Mouse (Mus musculus): ENCODE measurements around the gene Mmp19.
"Not testable (repeated sequence)": the region's sequence is repeated elsewhere in the genome, so short reads cannot be mapped to it uniquely, and the experiment has no call there.

Mmp19 gene

GRCm38 (mm10) chr10:128801981-128802495 lies 11.3 kb downstream of the Mmp19 start:
- DNase-seq (ENCODE audit: low spot score in 2 of 2), result no peak

- no peak for DNase-seq (ENCODE audit: low spot score in 2 of 2)
These were observed 12.2 kb downstream of the Mmp19 start for GRCm38 (mm10) chr10:128802956-128803355.

- no peak for DNase-seq (ENCODE audit: low spot score in 2 of 2)
These were observed 12.7 kb downstream of the Mmp19 start for GRCm38 (mm10) chr10:128803361-128803760.

- DNase-seq (ENCODE audit: low spot score in 2 of 2), result no peak
These were observed 13.1 kb downstream of the Mmp19 start, which contains the start of gene Dnajc14 for GRCm38 (mm10) chr10:128803771-128804270. TSS of gene Dnajc14 (plus strand) at chr10:128804062.

GRCm38 (mm10) chr10:128804271-128805091 lies 13.8 kb downstream of the Mmp19 start, which contains the start of gene Tmem198b:
TSS of gene Tmem198b (minus strand) at chr10:128804370.
- peak; percentile 55 to 83 for DNase-seq (ENCODE audit: low spot score in 2 of 2)

GRCm38 (mm10) chr10:128805092-128806000 lies 14.6 kb downstream of the Mmp19 start:
- peak; percentile 93 to 95 for DNase-seq (ENCODE audit: low spot score in 2 of 2)

GRCm38 (mm10) chr10:128806086-128806485 lies 15.4 kb downstream of the Mmp19 start:
- no peak for DNase-seq (ENCODE audit: low spot score in 2 of 2)

GRCm38 (mm10) chr10:128807018-128807417 lies 16.3 kb downstream of the Mmp19 start:
- DNase-seq (ENCODE audit: low spot score in 2 of 2), result no peak

GRCm38 (mm10) chr10:128817033-128817432 lies 26.3 kb downstream of the Mmp19 start, which contains the start of gene Sarnp:
TSS of gene Sarnp (plus strand) at chr10:128817333.
- DNase-seq (ENCODE audit: low spot score in 2 of 2), result no peak

GRCm38 (mm10) chr10:128820217-128820616 lies 29.5 kb downstream of the Mmp19 start:
- DNase-seq (ENCODE audit: low spot score in 2 of 2), result no peak

- DNase-seq (ENCODE audit: low spot score in 2 of 2), result peak; percentile 96
These were observed 30.8 kb downstream of the Mmp19 start, which contains the start of gene Ormdl2 for GRCm38 (mm10) chr10:128821358-128822056. TSS of gene Ormdl2 (minus strand) at chr10:128821645.

GRCm38 (mm10) chr10:128822135-128822534 lies 31.4 kb downstream of the Mmp19 start:
- no peak for DNase-seq (ENCODE audit: low spot score in 2 of 2)

- not testable (repeated sequence) for DNase-seq (ENCODE audit: low spot score in 2 of 2)
These were observed 32.4 kb downstream of the Mmp19 start for GRCm38 (mm10) chr10:128823087-128823486.

- DNase-seq (ENCODE audit: low spot score in 2 of 2), result no peak
These were observed 33.1 kb downstream of the Mmp19 start for GRCm38 (mm10) chr10:128823821-128824220.

GRCm38 (mm10) chr10:128837400-128837799 lies 46.7 kb downstream of the Mmp19 start:
- no peak for DNase-seq (ENCODE audit: low spot score in 2 of 2)

- DNase-seq (ENCODE audit: low spot score in 2 of 2), result no peak
These were observed 48.7 kb downstream of the Mmp19 start for GRCm38 (mm10) chr10:128839434-128839833.

- DNase-seq (ENCODE audit: low spot score in 2 of 2), result no peak
These were observed 49.9 kb downstream of the Mmp19 start for GRCm38 (mm10) chr10:128840612-128841011.

GRCm38 (mm10) chr10:128843260-128843659 lies 52.5 kb downstream of the Mmp19 start:
- no peak for DNase-seq (ENCODE audit: low spot score in 2 of 2)

GRCm38 (mm10) chr10:128845516-128845915 lies 54.8 kb downstream of the Mmp19 start:
- no peak for DNase-seq (ENCODE audit: low spot score in 2 of 2)

- DNase-seq (ENCODE audit: low spot score in 2 of 2), result no peak
These were observed 56.0 kb downstream of the Mmp19 start for GRCm38 (mm10) chr10:128846664-128847063.

- DNase-seq (ENCODE audit: low spot score in 2 of 2), result no peak
These were observed 57.7 kb downstream of the Mmp19 start for GRCm38 (mm10) chr10:128848426-128848825.

All from spleen, postnatal 4 days (tissue).